Mouse (Mus musculus): ENCODE measurements around the gene Prkab1. TPM values are rescaled to one million over a fixed set of nuclear protein-coding genes. Genes with fewer than 3 reads are reported as not detected.
A peak's percentile ranks its signal among the peaks of the same experiment; 100 is the strongest.

Prkab1 gene
- 80.4 and 109 TPM in 2 replicates for total RNA-seq (2012; rRNA removed)
- 100 to 1,000 TPM in 1 of 2 experiments, not detected in 1; 175 TPM for polyA plus RNA-seq (2012; ENCODE audit: insufficient read depth in 1 of 2, insufficient read length in 2 of 2, low read depth in 1 of 2, low replicate concordance in 2 of 2, missing spikeins in 1 of 2)

DNA sequence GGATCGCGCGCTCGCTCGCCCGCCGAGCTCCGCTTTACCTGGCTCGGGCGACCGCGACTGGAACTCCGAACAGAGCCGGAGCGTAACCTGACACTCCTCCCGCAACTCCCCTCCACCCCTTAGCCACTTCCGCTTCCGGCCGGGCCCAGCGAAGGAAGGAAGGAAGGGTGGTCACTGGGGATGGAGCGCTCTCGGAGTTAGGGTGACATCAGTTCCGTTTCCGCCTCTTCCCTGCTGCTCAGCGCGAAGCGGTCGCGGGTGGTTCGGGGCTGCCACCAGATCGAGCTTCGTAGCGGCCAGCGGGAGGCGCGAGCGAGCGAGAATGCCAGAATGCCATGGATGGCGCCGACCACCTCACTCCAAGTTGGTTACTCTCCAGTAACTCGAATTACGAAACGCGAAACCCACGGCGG, at the start of gene Prkab1:
Gene Prkab1 (minus strand): TSS at position 182 of the 413 bp plus-strand sequence.
- Histone ChIP-seq H3K9ac (ENCODE audit: control insufficient read depth, low read depth, low read length, poor library complexity, severe bottlenecking) (peak within 1 kb of the TSS; percentile 94), H3K27me3 (ENCODE audit: control insufficient read depth in 1 of 2, insufficient read depth in 2 of 2, low read length in 2 of 2) (no peaks in the 10 kb centered on the region), H3K27ac (ENCODE audit: control insufficient read depth, low read depth, low read length) (peak within 1 kb of the TSS; percentile 96), H3K9me3 (replicated peaks; ENCODE audit: insufficient read depth, low read length) (no peaks in the 10 kb centered on the region), H3K4me3 (ENCODE audit: control insufficient read depth in 1 of 2, insufficient read depth in 1 of 2, low read depth in 2 of 2, low read length in 2 of 2) (peak within 1 kb of the TSS; percentile 72 to 98), H3K79me2 (ENCODE audit: control insufficient read depth, insufficient read depth, low read length, poor library complexity) (peaks cover 33% of the 10 kb centered on the region), H3K36me3 (ENCODE audit: control insufficient read depth in 1 of 2, insufficient read depth in 2 of 2, low read length in 2 of 2) (peaks cover 11 to 50% of the 10 kb centered on the region in 2 experiments), H3K4me1 (ENCODE audit: control insufficient read depth in 1 of 2, insufficient read depth in 2 of 2, low read length in 2 of 2) (peaks cover 23 to 50% of the 10 kb centered on the region in 2 experiments)
- DNase-seq (ENCODE audit: low read depth, low spot score) = peak; percentile 98
- TF ChIP-seq USF1 (IDR thresholded peaks at IDR 0.05; ENCODE audit: low read depth, low read length) = no peak
- TF ChIP-seq GATA1 (IDR thresholded peaks at IDR 0.05; ENCODE audit: low read depth, low read length) = no peak
- peak; percentile 13 for TF ChIP-seq RAD21 (IDR thresholded peaks at IDR 0.05; ENCODE audit: low read depth, low read length)
- peak; percentile 53 for TF ChIP-seq ZMIZ1 (IDR thresholded peaks at IDR 0.05; ENCODE audit: low read depth, low read length)
- TF ChIP-seq CHD1 (IDR thresholded peaks at IDR 0.05; ENCODE audit: low read depth, low read length) = no peak
- TF ChIP-seq ETS1 (IDR thresholded peaks at IDR 0.05; ENCODE audit: low read depth, low read length) = peak; percentile 91
- TF ChIP-seq NELFE (IDR thresholded peaks at IDR 0.05; ENCODE audit: low read depth, low read length) = peak; percentile 85
- peak; percentile 30; the same call in 1 of the 2 replicates for TF ChIP-seq RCOR1 (IDR thresholded peaks at IDR 0.05; ENCODE audit: low read depth, low read length)
- TF ChIP-seq JUND (IDR thresholded peaks at IDR 0.05; ENCODE audit: low read depth, low read length) = no peak
- no peak for TF ChIP-seq MEF2A (IDR thresholded peaks at IDR 0.05; ENCODE audit: extremely low read depth, insufficient replicate concordance, low read depth, low read length, poor library complexity, severe bottlenecking)
- TF ChIP-seq HCFC1 (IDR thresholded peaks at IDR 0.05; ENCODE audit: low read depth, low read length) = peak; percentile 86
- peak; percentile 36; the same call in 1 of the 2 replicates for TF ChIP-seq SMC3 (IDR thresholded peaks at IDR 0.05; ENCODE audit: low read depth, low read length)
- no peak for TF ChIP-seq ZKSCAN1 (IDR thresholded peaks at IDR 0.05; ENCODE audit: low read depth, low read length)
- peak; percentile 55; the same call in 1 of the 2 replicates for TF ChIP-seq KAT2A (conservative IDR thresholded peaks at IDR 0.05; ENCODE audit: low read depth, low read length)
- TF ChIP-seq MYC (IDR thresholded peaks at IDR 0.05; ENCODE audit: low read depth, low read length) = no peak
- peak; percentile 95 for TF ChIP-seq ELF1 (IDR thresholded peaks at IDR 0.05; ENCODE audit: low read depth, low read length)
- TF ChIP-seq E2F4 (IDR thresholded peaks at IDR 0.05; ENCODE audit: borderline replicate concordance, low read depth, low read length) = no peak
- peak; percentile 74 for TF ChIP-seq MXI1 (IDR thresholded peaks at IDR 0.05; ENCODE audit: low read depth, low read length)
- TF ChIP-seq GABPA (IDR thresholded peaks at IDR 0.05; ENCODE audit: low read depth, low read length) = no peak
- no peak for TF ChIP-seq NRF1 (IDR thresholded peaks at IDR 0.05; ENCODE audit: insufficient read depth, low read depth, low read length, poor library complexity, severe bottlenecking)
- TF ChIP-seq ZNF384 (IDR thresholded peaks at IDR 0.05; ENCODE audit: low read depth, low read length) = 0 out of 2 replicates have a peak, but pooled peaks have one; percentile 13
- no peak for TF ChIP-seq POLR2AphosphoS5 (IDR thresholded peaks at IDR 0.05; ENCODE audit: borderline replicate concordance, low read depth, low read length)
- TF ChIP-seq EP300 (IDR thresholded peaks at IDR 0.05; ENCODE audit: low read depth in 1 of 2, low read length in 2 of 2) = peak in 1 of 2 experiments; percentile 68; a peak in 2 of 4 replicates
- peak; percentile 68 for TF ChIP-seq TCF12 (IDR thresholded peaks at IDR 0.05; ENCODE audit: low read depth, low read length)
- TF ChIP-seq POLR2AphosphoS2 (IDR thresholded peaks at IDR 0.05; ENCODE audit: low read length) = peak; percentile 61
- 0 out of 2 replicates have a peak, but pooled peaks have one; percentile 62 for TF ChIP-seq UBTF (IDR thresholded peaks at IDR 0.05; ENCODE audit: borderline replicate concordance, insufficient read depth, low read depth, low read length)
- TF ChIP-seq MAZ (IDR thresholded peaks at IDR 0.05; ENCODE audit: low read depth, low read length) = peak; percentile 64; the same call in 1 of the 2 replicates
- TF ChIP-seq TBP (IDR thresholded peaks at IDR 0.05; ENCODE audit: low read depth, low read length) = peak; percentile 51; the same call in 1 of the 2 replicates
- no peak for TF ChIP-seq USF2 (IDR thresholded peaks at IDR 0.05; ENCODE audit: borderline replicate concordance in 1 of 2, insufficient read depth in 1 of 2, low read depth in 1 of 2, low read length in 2 of 2)
- TF ChIP-seq MAX (IDR thresholded peaks at IDR 0.05; ENCODE audit: low read length) = no peak; the same call in none of the 2 replicates
- peak; percentile 16 to 83; a peak in 2 of 4 replicates for TF ChIP-seq POLR2A (IDR thresholded peaks at IDR 0.05; ENCODE audit: control insufficient read depth in 1 of 2, insufficient read depth in 1 of 2, low read depth in 1 of 2, low read length in 2 of 2, poor library complexity in 1 of 2)
- no peak for TF ChIP-seq MAFK (IDR thresholded peaks at IDR 0.05; ENCODE audit: borderline replicate concordance, low read depth, low read length)
- TF ChIP-seq TAL1 (IDR thresholded peaks at IDR 0.05; ENCODE audit: low read length) = no peak
- TF ChIP-seq ZC3H11A (IDR thresholded peaks at IDR 0.05; ENCODE audit: low read depth, low read length) = no peak
- no peak for TF ChIP-seq CHD2 (IDR thresholded peaks at IDR 0.05; ENCODE audit: low read length)
- peak; percentile 88 for TF ChIP-seq SIN3A (IDR thresholded peaks at IDR 0.05; ENCODE audit: low read length)
